Mouse (Mus musculus) naive thymus-derived CD4-positive, alpha-beta T cell, adult 5 months (primary cell): Measurements from ENCODE around the gene 1700034I23Rik. TPM values are rescaled to one million over a fixed set of nuclear protein-coding genes. Genes with fewer than 3 reads are reported as not detected.

Experiments
- polyA plus RNA-seq: library from polyadenylated mRNA; unstranded; fragments of 100-300 nt; shearing (Covaris generic); gene quantifications from one replicate; pipeline ENCODE4 v1.2.1, GENCODE M21; 2017

Gene 1700034I23Rik
- polyA plus RNA-seq = 0.44 TPM

GRCm38 (mm10) chr3:40902443-40902842 is at the start of gene 1700034I23Rik:
TSS of gene 1700034I23Rik (minus strand) at chr3:40902543.

GRCm38 (mm10) chr3:40949170-40949902 is 47.0 kb upstream of the 1700034I23Rik start, which contains the start of gene Larp1b:
TSS of gene Larp1b (plus strand) at chr3:40949828.

Other genes starting within 250 kb of the 1700034I23Rik start
- not detected for gene Slc25a31, start 193.7 kb downstream of the 1700034I23Rik start, polyA plus RNA-seq
- 34.9 TPM for gene Hspa4l, start 158.0 kb downstream of the 1700034I23Rik start, polyA plus RNA-seq
- gene Plk4, start 102.5 kb downstream of the 1700034I23Rik start, polyA plus RNA-seq = 13.8 TPM
- 12.9 TPM for gene Mfsd8, start 55.7 kb downstream of the 1700034I23Rik start, polyA plus RNA-seq
- gene Abhd18, start 55.6 kb downstream of the 1700034I23Rik start, polyA plus RNA-seq = 14.4 TPM
- gene Larp1b, start 47.3 kb upstream of the 1700034I23Rik start, polyA plus RNA-seq = 25.8 TPM
- 21.4 TPM for gene Pgrmc2, start 180.5 kb upstream of the 1700034I23Rik start, polyA plus RNA-seq